Mouse (Mus musculus): ENCODE data around the gene Zbtb5.
"Not testable (repeated sequence)": the region's sequence is repeated elsewhere in the genome, so short reads cannot be mapped to it uniquely, and the experiment has no call there.

DNA sequence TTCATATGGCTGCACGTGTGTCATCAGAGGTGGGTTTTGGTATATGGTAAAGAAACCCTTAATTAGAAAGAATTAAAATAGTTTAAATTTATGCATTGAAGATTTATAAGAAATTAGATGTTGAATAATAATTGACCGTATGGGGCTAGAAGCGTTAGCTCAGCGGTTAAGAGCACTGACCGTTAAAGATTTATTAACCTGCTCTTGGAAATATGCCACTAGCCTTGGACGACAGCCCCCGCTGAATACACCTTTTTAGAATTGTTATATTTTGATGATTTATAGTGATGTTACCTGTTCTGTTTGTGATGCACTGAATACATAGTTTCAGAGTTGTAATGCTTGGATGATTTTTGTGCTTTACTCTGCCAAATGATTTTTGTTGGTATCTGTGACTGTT is 27.3 kb upstream of the Zbtb5 start:
- TF ChIP-seq CTCF (IDR thresholded peaks at IDR 0.05; ENCODE audit: borderline replicate concordance, extremely low read depth, insufficient read depth, insufficient read length); POLR2A (IDR thresholded peaks at IDR 0.05; ENCODE audit: borderline replicate concordance, extremely low read depth, insufficient read depth, insufficient read length, poor library complexity, severe bottlenecking): not testable (repeated sequence)

All from brain, embryonic 14.5 days (tissue).